8 mouse cellular contexts compared by ENCODE assay signal in genomic region chr7:38182596-38182961, GRCm38 (mm10). TPM values are rescaled to one million over a fixed set of nuclear protein-coding genes. Genes with fewer than 3 reads are reported as not detected.
A peak's percentile ranks its signal among the peaks of the same experiment; 100 is the strongest.
DNase-seq lines count a peak whose midpoint lies in the region; ATAC-seq and TF ChIP-seq lines count a peak whose summit lies in the region.

No protein-coding gene starts in this region.

- H3K9ac ChIP-seq in forebrain, embryonic 16.5 days (replicated peaks; ENCODE audit: low read depth, low read length) = no peak overlapping the region
- H3K9ac ChIP-seq in lung, postnatal 0 days (replicated peaks; ENCODE audit: low read depth) = 0 out of 2 replicates have a peak overlapping the region, but pooled peaks have one; percentile 37

- 0% methylated on average over 11 of the region's 11 CpGs for WGBS in forebrain, embryonic 16.5 days
- WGBS in lung, postnatal 0 days = 1% methylated on average over 11 of the region's 11 CpGs

- no peak for TF ChIP-seq CTCF in G1E (IDR thresholded peaks at IDR 0.05; ENCODE audit: low read depth, low read length)
- peak; percentile 93 for TF ChIP-seq CTCF in lung, postnatal 0 days (IDR thresholded peaks at IDR 0.05)

- no peaks in the 10 kb centered on the region; the same call in 1 of the 2 replicates for H3K27me3 ChIP-seq in G1E (ENCODE audit: insufficient read depth, low read length)
- no peaks in the 10 kb centered on the region for H3K27me3 ChIP-seq in forebrain, embryonic 16.5 days (replicated peaks; ENCODE audit: control insufficient read depth, insufficient read depth, low read length)
- no peaks in the 10 kb centered on the region for H3K27me3 ChIP-seq in lung, postnatal 0 days (replicated peaks; ENCODE audit: insufficient read depth, low read length)

- no peak for ATAC-seq in G1E (ENCODE audit: extremely low read depth, insufficient number of reproducible peaks, low FRiP score, poor library complexity, severe bottlenecking)
- ATAC-seq in forebrain, embryonic 16.5 days = no peak
- peak; percentile 70 for ATAC-seq in lung, postnatal 0 days

- no peak overlapping the region for H3K27ac ChIP-seq in forebrain, embryonic 16.5 days (ENCODE audit: low read length)
- peak overlapping the region; percentile 79; the same call in 1 of the 2 replicates for H3K27ac ChIP-seq in lung, postnatal 0 days (ENCODE audit: low read length)

- H3K4me2 ChIP-seq in forebrain, embryonic 16.5 days (ENCODE audit: low read length) = peak overlapping the region; percentile 84
- H3K4me2 ChIP-seq in lung, postnatal 0 days (replicated peaks; ENCODE audit: low read depth, low read length) = peak overlapping the region; percentile 93

- peak; percentile 29 for DNase-seq in G1E (ENCODE audit: low spot score)
- DNase-seq in cerebellum, adult 18-20 months = peak; percentile 86 to 90
- peak; percentile 91 for DNase-seq in heart, postnatal 4 days
- DNase-seq in layer of hippocampus, adult 8-10 months (ENCODE audit: low spot score in 2 of 2) = peak; percentile 56 to 75
- DNase-seq in lung, postnatal 0 days (ENCODE audit: low spot score) = peak; percentile 90
- peak; percentile 83 for DNase-seq in ovary, postnatal 14 days (ENCODE audit: low spot score)
- DNase-seq in thymus, postnatal 10 days (ENCODE audit: low spot score in 2 of 2) = peak; percentile 75 to 90

- H3K36me3 ChIP-seq in G1E (replicated peaks) = no peaks in the 10 kb centered on the region
- no peaks in the 10 kb centered on the region for H3K36me3 ChIP-seq in forebrain, embryonic 16.5 days (ENCODE audit: control insufficient read depth, insufficient read depth)
- H3K36me3 ChIP-seq in lung, postnatal 0 days (ENCODE audit: insufficient read depth, low read length) = no peaks in the 10 kb centered on the region

- peaks cover 7% of the 10 kb centered on the region; the same call in 1 of the 2 replicates for H3K4me1 ChIP-seq in G1E (ENCODE audit: insufficient read depth, low read depth, low read length)
- peaks cover 13% of the 10 kb centered on the region for H3K4me1 ChIP-seq in forebrain, embryonic 16.5 days (replicated peaks; ENCODE audit: control insufficient read depth, insufficient read depth, low read length)
- peaks cover 5% of the 10 kb centered on the region; the same call in 1 of the 2 replicates for H3K4me1 ChIP-seq in lung, postnatal 0 days (ENCODE audit: insufficient read depth, low read depth, low read length)

- TF ChIP-seq EP300 in lung, postnatal 0 days (IDR thresholded peaks at IDR 0.05) = no peak

- H3K9me3 ChIP-seq in G1E (replicated peaks) = peaks cover 41% of the 10 kb centered on the region
- H3K9me3 ChIP-seq in forebrain, embryonic 16.5 days (ENCODE audit: control insufficient read depth, low read length) = no peaks in the 10 kb centered on the region
- H3K9me3 ChIP-seq in lung, postnatal 0 days (ENCODE audit: low read length) = no peaks in the 10 kb centered on the region

- peak overlapping the region; percentile 62; the same call in 1 of the 2 replicates for H3K4me3 ChIP-seq in G1E (ENCODE audit: low read depth, low read length)
- no peak overlapping the region for H3K4me3 ChIP-seq in forebrain, embryonic 16.5 days (replicated peaks; ENCODE audit: low read length)
- H3K4me3 ChIP-seq in lung, postnatal 0 days (ENCODE audit: low read depth, low read length) = peak overlapping the region; percentile 56

RNA-seq across cellular contexts. Expression of gene 1600014C10Rik, which starts 0.4 kb away (rescaled TPM):
- total RNA-seq in G1E (2014; fragmentation: Nextera tagmentation) (3.0 and 3.7 TPM in 2 replicates), G1E (2017) (12.3 and 15.0 TPM in 2 replicates)
- polyA plus RNA-seq in G1E (2012) = 6.3 and 6.7 TPM in 2 replicates
- 17.7 and 18.7 TPM in 2 replicates for polyA plus RNA-seq in forebrain, embryonic 16.5 days (2015; fragmentation: Nextera tagmentation; extraction: Ambion mirVana)
- total RNA-seq in heart, postnatal 4 days (2021) = 10 to 100 TPM; 14.2 to 15.7 TPM
- 10 to 100 TPM; 24.6 to 30.9 (median 28.9) TPM for total RNA-seq in layer of hippocampus, adult 8-10 months (2022)
- polyA plus RNA-seq in lung, postnatal 0 days (2015; fragmentation: Nextera tagmentation; extraction: Ambion mirVana) = 15.0 and 16.0 TPM in 2 replicates

RNA-seq across cellular contexts. Expression of gene Plekhf1, which starts 45.2 kb away (rescaled TPM):
- total RNA-seq in G1E (2014; fragmentation: Nextera tagmentation) = 0.24 and 0.60 TPM in 2 replicates
- 0.93 and 1.1 TPM in 2 replicates for total RNA-seq in G1E (2017)
- polyA plus RNA-seq in G1E (2012) = 1.2 and 1.4 TPM in 2 replicates
- 0.42 and 0.71 TPM in 2 replicates for polyA plus RNA-seq in forebrain, embryonic 16.5 days (2015; fragmentation: Nextera tagmentation; extraction: Ambion mirVana)
- total RNA-seq in heart, postnatal 4 days (2021) = 1 to 10 TPM; 4.7 to 6.4 TPM
- total RNA-seq in layer of hippocampus, adult 8-10 months (2022) = 1 to 10 TPM; 1.3 to 2.8 (median 2.5) TPM
- polyA plus RNA-seq in lung, postnatal 0 days (2015; fragmentation: Nextera tagmentation; extraction: Ambion mirVana) = 2.5 and 3.9 TPM in 2 replicates

Comparison
In these comparisons a context has a peak if more than half of its experiments do, and no peak if none do; other contexts are left out.
1. DNase-seq: peak in every context shown above with its lines; median percentile 91 in heart, postnatal 4 days; 90 in lung, postnatal 0 days; 88 in cerebellum, adult 18-20 months; 83 in ovary, postnatal 14 days; 82 in thymus, postnatal 10 days; 66 in layer of hippocampus, adult 8-10 months; 29 in G1E.